Mouse (Mus musculus): ENCODE results near the gene Pidd1.

GRCm38 (mm10) chr7:141478270-141478748 is 34.5 kb upstream of the Pidd1 start:
- TF ChIP-seq POLR2A (IDR thresholded peaks at IDR 0.05; ENCODE audit: low read depth, low read length): no peak
- TF ChIP-seq CTCF (IDR thresholded peaks at IDR 0.05; ENCODE audit: borderline replicate concordance, insufficient read depth, low read length): no peak
